Mouse (Mus musculus): Measurements from ENCODE around the gene A830031A19Rik.

Gene A830031A19Rik

GRCm38 (mm10) chr11:24008976-24009375 is 65.9 kb downstream of the A830031A19Rik start:
- no peak for DNase-seq (ENCODE audit: low spot score)

- DNase-seq (ENCODE audit: low spot score) = peak; percentile 63
These were observed 66.6 kb downstream of the A830031A19Rik start for GRCm38 (mm10) chr11:24008244-24008643.

DNA sequence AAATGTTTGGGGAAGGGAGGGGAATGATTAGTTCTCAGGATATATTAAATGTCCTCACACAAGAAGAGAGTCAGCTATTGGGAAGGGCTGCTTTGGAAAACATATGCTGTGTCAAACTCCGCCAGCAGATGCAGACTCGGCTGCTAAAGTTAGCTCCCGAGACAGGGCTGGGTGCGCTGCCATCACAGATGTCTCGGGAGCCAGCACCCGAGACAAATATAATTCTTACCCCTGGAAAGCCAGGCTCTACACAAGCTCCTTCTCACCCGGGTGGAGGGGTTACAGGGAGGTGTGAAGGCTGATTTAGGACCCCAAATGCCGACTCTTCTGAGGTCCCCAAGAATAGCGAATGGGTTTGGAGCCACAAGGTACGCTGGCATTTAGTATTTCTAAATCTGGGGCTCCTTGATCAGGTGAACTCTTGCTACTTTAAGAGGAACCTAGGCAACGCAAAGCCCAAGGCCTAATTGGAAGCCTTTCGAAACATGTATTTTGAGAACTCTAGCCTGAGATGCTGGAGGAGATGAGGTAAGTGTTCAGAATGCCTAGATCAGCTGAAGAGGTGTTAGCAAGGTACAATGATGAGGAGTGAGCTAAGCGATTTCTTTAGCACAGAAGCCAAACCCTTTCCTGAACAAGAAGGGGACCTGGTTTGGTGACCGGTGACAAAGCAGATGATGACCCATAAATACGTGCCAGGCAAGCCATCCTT is 69.3 kb downstream of the A830031A19Rik start:
- no peak for DNase-seq (ENCODE audit: low spot score)

GRCm38 (mm10) chr11:24000675-24001074 is 74.2 kb downstream of the A830031A19Rik start:
- no peak for DNase-seq (ENCODE audit: low spot score)

Measured in retina, embryonic 14.5 days (tissue).